Mouse (Mus musculus) thymus, postnatal 14 days (tissue): ENCODE measurements around the gene Rnf44.
A peak's percentile ranks its signal among the peaks of the same experiment; 100 is the strongest.

Source experiments
- DNase-seq: peaks from one replicate; pipeline ENCODE4 v3.0.0; 2021

The Rnf44 gene

DNA sequence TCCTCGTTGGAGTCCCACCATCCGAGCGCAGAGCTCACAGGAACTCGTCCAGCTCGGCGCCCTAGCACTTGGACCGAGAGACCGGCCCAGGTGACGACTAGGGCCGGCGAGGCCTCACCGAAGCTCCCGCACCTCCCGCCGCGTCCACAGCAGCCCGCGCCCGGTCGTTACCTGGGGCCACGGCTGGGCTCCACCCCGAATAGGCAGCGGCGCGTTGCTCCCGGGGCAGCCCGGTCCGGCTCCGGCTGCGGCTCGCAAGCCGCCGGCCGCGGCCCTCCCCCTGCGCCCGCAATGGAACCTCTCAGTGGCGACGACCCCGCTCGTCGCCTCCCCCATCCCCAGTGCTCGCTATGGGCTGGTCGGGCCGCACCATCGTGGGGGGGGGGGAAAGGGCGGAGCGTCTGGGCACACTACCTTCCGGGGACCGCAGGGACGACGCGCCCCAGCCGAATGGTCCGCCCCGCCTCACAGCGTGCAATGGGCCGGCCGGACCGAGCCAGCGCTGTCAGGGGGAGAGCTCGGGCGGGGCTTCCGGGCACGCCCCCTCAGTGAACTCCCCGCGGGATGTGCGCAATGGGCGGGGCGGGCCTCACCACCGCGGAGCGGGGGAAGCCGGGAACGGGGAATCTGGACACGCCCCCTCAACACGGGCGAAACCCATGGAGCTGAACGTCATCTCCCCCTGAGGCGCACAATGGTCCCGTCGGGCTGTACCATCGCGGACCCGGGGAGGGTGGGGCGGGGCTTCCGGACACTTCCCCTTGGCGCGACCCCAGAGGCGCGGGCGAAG lies at the start of gene Rnf44:
TSS of gene Rnf44 (minus strand) at position 350 of the 790 bp plus-strand sequence.
- peak; percentile 100 for DNase-seq

DNA sequence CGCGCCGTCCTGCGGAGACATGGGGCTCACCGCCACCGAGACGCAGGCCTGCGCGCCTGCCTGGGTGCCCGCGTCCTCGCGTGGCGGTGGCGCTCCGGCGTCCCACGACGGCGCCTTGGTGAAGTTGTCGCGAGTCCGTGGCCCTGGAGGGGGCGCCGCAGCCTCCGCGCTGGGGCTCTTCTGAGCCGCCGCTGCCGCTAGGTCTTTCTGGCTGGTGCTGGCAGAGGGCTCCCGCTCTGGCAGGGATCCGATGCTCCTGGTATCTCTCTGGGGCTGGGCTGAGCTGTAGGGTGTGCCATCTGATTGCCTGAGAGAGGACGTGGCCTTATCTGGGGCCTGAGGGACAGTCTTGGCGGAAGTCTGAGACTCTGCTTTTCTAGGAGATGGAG lies 44.5 kb upstream of the Rnf44 start:
- DNase-seq = no peak

DNA sequence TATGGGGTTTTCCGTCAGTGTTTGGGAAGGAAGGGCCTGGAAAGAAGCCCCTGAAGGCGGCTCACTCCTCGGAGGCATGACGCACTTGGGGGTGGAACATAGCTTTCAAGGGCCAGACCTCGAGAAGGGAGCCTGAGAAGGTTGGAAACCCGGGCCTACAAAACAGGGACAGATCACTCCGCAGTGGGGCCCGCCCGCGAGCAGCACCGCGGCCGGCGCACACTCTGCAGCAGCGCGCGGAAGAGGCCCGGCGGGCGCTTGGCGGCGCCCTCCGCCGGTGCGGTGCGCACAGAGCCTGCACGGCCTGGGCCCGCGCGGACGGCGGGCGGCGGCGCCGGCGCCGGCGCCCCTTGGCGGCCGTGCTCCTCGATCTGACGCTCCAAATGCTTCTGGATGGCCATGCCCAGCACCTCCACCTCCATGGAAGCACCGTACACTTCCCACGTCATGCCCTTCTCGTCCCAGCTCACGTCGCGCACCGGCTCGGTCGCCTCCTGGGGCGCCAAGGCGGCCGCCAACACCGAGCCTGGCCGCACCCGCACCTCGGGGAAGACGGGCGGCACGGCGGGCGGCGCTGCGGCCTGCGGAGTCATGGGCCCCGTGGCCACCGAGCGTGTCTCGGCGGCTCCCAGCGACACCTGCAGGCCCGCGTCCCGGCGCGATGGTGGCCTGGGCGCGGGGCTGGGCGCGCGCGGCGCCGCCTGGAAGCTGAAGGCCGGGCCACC lies 43.9 kb upstream of the Rnf44 start:
- DNase-seq = no peak

DNA sequence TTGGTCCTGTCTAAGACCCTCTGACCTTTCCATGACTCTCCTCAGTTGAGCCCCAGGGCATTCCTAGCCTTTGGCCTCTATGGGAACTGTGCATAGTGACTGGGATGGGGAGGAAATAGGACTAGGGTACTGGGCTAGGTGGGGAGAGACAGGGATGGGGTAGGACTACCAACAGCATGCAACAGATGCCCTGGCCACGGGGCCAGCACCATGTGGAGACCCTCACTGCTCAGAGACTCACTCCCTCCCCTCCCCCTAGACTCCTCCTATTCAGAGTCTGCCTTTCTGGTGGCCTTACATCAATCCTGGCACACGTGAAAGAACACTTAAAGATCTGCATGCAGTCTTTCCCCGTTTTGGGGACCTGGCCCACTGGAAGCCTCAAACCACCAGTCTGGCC lies 43.2 kb upstream of the Rnf44 start:
- DNase-seq = no peak

DNA sequence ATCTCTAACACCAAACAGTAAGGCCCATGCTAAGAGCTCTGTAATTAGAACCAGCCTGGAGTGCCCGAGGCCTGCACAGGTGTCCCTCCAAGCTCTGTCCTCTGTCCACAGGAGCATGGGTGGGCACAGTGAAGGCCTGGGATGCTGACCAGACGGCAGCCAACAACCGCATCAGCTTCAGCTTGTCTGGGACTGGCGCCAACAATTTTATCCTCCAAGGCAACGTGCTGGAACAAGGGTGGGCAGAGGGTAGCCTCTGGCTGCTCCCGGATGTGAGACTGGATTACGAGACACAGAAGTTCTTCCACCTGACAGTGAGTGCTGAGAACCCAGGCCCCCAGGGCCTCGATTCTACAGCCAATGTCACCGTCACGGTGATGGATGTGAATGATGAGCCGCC lies 32.4 kb upstream of the Rnf44 start:
- no peak for DNase-seq

DNA sequence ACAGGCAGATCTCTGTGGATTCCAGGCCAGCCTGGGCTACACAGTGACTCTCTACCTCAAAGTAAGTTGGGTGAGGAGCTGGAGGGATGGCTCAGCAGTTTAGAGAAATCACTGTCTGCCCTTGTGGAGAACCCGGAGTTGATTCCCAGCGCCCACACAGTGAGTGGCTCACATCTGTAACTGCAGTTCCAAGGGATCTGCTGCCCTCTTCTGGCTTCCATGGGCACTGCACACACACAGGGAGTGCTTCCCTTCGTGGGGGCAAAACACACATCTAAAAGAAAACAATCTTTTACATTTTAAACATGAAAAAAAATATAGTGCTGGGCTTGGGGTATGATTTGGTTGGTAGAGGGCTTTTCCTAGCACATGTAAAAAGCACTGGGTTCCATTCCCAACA lies 29.4 kb upstream of the Rnf44 start:
- DNase-seq = peak; percentile 10

DNA sequence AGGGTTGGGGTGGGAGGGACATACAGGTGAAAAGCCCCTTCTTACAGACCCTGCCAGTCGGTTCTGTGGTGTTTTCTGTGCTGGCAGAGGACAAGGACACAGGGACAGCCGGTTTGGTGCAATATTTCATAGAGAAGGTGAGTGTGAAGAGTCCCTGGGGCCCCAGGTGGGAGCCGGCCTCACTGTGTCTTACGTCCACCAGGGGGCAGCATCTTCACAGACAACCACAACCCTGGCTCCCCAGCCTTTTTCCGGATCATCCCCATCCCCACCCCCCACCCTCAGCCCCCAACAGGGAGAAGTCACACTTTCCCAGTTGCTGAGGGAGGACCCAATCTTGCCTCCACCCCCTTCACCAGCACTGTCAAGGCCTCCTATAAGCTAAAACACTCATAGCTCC lies 23.2 kb upstream of the Rnf44 start:
- peak; percentile 56 for DNase-seq

DNA sequence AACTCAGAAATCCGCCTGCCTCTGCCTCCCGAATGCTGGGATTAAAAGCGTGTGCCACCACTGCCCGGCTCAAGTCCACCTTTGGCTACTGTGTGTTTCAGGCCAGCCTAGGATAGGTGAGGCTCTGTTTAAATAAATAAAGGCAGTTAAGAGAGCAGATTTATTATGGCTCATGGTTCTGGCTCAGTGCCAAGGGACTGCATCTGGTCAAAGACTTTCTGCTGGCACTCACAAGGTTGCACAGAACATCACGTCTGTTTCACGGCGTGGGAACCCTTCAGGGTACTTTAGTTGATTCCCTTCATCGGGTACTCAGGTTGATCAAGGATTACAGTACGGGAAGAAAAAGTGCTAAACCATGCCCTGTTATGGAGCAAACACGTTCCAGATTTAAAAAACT lies 21.3 kb upstream of the Rnf44 start:
- no peak for DNase-seq

DNA sequence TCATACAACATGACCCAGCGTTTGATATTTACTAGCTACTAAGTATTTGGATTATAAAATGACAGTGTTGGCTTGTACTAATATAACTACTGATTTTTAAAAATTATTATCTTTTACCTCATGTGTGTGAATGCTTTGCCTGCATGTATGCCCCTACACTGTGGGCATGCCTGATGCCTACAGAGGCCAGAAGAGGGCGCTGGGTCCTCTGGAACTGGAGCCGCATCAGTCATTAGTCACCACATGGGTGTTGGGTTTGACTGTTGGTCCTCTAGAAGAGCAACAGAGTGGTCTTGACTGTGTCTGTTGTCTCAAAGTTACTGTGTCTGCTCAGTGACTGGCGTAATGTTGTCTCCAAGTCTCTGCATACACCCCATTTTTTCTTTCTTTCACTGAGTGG lies 20.7 kb upstream of the Rnf44 start:
- no peak for DNase-seq

DNA sequence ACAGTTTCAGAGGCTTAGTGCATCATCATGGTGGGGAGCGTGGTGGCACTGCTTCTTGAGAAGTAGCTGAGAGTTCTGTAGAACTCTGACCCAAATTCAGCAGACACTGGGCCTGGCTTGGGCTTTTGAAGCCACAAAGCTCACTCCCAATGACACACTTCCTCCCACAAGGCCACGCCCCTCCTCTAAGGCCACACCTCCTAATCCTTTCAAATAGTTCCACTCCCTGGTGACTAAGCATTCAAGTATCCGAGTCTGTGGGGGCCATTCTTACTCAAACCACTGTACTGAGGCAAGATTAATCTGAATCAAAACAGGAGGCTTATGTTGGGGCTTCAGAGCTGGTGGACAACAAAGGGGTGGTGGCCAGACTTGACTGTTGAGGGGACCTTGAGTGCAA lies 17.2 kb upstream of the Rnf44 start:
- DNase-seq = no peak

DNA sequence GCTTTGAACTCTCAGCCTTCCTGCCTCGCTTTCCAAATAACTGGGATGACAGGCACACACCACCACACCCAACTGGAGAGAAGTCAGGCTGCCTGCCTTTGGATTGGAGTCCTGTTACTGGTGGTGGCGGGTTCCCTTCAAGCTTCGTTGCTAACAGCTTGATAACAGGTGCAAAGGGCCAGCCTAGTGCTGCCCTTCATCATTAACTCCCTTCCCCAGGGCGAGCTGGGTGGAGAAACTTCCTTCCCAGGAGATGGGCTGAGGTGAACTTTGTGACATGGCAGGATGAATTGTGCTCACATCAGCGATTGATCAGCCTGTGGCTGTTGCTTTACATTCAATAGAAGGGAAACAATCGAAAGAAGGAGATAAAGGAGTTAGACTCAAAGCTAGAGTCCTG lies 11.2 kb upstream of the Rnf44 start:
- no peak for DNase-seq

DNA sequence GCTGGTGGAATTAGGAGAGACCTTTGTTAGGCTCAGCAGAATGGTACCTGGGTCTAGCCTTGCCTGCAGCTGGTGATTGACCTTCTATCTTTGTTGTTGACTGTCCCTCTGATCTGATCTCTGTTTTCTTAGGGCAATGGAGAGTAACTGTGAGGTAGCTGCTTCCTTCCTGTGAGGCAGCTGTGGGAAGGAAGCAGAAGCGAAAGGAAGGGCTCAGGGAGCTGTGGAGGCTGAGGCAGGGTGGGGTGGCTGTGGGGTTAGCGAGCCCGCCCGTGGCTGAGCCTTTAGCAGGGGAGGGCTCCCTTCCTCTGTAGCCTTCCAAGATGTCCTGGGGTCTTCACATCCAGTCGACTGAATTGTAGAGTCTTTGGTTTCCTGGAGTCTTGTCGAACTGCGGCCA lies 8.8 kb upstream of the Rnf44 start:
- DNase-seq = no peak

DNA sequence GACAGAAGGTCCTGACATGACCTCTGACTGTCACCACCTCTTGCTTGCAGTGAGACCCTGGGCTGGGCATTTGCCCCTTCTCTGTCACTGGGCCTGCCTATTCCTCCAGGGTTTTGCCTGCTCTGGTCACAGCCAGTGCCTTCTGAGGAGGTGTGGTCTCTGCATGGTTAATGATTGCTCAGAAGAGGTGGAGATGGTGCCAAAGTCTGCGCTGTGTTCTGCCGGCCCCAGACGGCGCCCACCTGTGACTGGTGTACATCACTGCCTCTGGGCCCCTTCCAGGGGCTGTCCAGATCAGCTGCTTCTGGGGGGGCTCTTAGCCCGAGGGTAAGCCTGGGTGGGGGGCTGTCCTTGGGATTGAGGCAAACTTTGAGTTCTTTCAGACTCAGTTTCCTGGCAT lies 7.5 kb upstream of the Rnf44 start, which contains the start of gene Cdhr2:
TSS of gene Cdhr2 (plus strand) at position 219 of the 400 bp plus-strand sequence.
- DNase-seq = no peak

DNA sequence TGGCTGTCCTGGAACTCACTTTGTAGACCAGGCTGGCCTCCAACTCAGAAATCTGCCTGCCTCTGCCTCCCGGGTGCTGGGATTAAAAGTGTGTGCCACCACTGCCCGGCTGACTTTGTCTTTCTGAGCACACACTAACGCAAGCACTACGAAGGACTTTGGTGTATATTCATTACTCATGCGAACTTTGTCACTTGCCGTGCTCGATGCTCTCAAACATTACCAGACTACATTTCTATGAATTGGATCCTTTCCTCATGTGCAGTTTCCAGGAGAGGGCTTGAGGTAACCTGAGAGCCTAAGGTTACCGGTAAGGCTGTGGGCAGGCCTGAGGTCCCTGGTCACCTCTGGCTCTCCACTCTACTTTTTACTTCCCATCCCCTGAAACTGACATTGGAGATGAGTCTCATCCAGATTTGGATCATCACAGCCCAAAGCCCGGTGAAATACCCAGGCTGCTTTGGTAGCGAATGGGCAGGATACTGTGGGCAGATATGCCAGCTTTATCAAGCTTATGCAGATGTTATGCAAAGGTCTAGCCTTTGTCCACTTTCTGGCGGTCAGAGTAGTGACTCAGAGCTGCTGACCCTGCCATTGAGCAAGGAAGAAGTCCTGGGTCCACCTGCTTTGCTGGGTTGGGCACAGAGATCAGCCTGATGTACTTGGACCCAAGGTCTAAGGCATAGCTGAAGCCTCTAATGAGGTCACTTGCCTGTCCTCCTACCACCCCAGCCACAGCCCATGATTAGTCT lies 1.9 kb upstream of the Rnf44 start:
- no peak for DNase-seq

DNA sequence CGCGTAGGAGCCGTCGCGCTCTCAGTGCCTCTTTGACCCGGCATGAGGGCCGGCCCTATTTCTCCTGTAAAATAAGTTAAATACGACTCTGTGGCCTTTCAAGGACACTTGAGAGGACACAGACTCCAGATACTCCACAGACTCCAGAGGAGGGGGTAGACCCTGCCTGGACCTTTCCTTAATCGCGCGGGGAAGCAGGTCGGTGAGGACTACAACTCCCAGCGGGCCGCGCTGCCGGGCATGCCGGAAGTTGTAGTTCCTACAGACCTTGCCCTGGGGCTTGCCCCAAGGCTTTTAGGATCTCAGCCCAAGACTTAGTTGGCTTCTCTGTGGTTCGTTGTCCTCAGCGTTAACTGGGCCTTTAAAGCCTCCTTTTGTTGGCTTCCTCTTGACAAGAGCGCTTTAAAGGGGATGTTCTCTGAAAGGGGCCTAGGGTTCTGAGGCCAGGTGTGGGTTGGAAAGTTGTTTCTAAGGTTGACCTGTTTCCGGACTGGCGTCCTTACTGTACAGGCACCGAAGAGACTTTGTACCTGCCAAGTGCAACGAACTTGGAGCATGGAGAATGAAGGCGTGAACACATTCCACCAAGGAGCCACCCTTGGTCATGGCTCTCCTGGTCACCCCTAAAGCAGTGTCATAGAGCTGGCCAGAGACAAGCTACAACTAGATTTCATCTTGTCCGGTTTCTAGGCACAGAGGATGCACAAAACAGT lies 797 bp upstream of the Rnf44 start:
- DNase-seq = peak; percentile 92

DNA sequence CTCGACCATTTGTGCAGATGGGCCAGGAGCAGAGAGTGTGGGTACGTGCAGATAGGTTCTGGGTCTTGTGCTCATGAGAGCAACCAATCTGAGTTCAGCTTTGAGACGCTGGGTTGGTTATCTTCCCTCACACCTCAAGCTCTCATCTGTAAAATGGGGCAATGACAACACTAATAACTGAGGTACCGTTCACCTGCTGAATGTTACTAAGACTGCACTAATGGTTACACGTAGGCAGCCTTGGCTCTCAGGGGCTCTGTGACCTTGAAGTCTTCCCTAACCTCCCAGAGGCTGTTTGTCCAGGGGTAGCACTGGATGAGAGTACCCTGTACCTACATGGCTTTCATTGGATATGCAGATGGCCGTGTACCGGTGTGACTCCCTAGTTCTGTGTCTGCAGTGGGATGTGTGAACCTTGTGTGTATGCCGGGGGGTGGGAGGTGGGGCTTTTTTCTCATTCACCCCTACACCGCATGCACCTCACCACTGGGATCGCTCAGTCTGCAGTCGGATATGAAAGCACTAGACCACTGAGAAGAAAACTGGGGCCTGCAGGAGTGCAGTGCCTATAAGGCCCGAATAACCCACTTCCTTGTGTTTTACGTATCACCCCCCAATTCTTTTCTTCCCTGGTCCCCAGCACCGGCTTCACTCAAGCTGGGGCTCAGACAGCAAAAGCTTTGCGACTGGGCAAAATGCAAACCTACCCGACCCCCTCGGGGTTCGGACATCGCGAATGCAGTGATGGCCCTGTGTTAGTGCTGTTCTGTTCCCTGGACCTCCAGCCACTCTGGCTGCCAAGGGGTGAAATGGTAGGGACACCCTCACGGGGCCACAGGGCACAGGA lies 773 bp downstream of the Rnf44 start:
- no peak for DNase-seq

DNA sequence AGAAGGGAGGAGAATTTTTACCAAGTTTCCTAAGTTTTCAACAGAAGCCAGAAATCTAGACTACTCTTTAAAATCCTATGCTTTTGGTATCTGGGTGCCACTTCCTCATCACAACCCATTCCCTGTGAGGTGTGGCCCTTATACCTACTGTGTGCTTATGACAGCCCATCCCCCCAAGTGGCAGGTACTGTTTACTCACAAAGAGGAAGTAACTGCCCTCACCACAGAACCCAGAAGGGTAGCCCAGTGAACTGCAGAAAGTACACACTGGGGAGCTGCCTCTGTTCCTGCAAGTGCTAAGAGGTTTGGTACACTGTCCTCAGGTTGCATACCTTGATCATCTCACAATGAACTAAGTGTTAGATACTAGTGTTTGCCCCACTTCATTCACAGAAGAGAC lies 2.0 kb downstream of the Rnf44 start:
- peak; percentile 43 for DNase-seq

DNA sequence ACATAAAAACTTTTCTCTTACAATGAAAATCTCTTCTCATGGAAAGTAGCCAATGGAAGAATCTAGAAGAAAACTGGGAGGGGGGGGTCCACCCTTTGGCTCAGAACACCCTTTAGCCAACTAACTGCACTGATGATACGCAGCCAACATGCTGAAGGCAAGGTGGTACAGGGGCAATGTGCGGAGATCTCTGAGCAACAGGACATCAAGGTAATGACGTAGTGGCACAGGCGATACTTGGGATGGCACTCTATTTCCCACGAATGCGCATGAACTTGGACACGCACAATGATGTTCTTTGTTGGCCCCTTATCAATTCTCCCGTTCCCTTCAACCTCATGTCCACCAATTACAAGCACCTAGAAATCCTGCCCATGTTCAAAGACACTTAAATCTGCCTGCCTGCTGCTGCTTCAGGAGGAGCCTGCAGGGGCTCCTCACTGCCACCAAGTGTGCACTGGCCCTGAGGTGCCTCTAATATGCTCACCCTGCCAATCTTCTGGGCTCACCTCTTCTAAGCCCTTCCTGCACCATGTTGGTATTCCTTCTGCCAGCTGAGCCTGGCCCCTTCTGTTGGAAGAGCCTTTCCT lies 3.5 kb downstream of the Rnf44 start:
- DNase-seq = no peak

DNA sequence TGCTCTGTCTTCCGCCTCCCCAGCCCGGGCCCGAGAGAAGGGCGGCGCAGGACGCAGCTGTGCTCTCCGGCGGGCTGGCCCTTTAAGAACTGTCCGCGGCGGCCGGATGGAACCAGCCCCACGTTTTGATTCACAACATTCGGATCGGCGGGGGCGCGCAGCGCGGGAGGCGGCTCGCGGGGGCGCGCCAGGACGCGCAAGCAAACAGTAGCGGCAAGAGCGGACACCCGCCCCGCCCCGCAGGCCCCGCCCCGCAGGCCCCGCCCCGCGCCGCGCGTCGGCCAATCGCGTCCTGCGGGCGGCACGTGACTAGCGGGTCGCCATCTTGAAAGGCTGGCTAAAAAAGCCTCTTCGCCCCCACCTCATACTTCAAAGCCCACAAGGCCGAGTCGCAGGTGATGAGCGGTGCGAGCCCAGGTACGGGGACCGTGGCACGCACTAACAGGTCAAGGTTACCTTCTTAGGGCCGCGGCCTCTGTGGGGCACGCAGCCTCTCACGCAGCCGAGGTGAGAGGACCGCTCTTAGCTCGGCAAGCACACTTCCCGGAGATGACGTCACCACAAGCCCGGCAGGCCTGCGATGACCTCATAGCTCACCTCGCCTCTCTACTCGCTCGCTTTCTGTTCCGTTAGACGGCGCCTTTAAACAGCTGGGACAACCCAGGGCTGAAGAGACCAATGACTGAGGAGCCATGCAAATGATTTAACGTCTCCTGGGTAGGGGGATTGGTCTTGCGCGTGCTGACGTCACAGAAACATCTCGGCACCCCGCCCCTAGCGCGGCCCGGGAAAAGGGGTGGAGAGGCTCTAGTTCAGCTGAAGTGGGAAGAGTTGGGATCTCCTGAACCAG lies 5.9 kb downstream of the Rnf44 start:
- peak; percentile 98 for DNase-seq

DNA sequence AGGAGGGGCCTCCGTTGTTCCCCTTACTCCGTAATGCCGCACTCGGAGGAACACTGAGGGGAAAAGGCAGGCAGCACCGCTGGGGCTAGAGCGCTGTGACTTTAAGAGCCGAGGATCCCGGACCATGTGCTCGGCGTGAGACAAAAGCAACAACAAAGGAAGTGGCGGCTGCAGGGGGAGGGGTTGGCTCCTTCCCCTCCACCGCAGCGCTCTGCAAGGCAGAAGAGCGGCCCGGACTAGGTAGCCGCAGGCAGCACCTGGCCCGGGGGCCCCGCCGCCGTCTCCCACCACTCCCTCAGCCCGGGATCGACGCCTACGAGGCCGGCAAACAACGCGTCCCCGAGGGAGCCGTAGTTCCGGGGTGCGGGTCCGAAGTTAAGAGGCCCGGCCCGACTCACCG lies 6.6 kb downstream of the Rnf44 start:
- DNase-seq = peak; percentile 93
